Mouse (Mus musculus) fibroblast of lung, adult 2 months (primary cell): ENCODE measurements at regions not wholly inside any gene's neighbourhood (a gene's known extent, or its start where the extent isn't known, plus 50 kb on each side); places are given as distances from the start of the nearest gene placed in this dataset.

ENCODE experiments used
- DNase-seq: peaks from one replicate; pipeline ENCODE4 v3.0.0-alpha.2; 2011; ENCODE audit warnings: low read depth

DNA sequence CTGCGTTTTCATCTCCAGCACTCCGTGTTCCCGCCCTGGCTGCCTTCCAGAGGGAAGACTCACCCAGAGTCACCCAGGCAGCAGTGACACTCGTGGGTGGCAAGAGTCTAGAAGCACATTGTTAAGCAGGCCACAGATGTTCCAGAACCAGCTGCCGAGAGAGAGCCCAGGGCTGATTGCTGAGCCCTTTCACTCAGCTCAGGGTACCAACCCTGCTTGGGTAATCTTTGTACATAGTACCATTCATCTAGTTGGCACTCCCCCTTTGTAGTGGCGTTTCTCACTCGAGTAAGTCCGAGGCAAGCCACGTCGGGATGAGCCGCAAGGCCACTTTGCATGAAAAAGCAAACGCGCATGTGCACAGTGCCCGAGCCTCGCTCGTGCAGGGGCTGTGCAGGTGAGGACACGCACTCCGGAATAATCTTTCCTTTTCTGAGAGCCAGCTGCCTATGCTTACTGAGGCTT is 156.9 kb downstream of the Zfp281 start:
- no peak for DNase-seq

- DNase-seq, result no peak
Measured at GRCm38 (mm10) chr1:136782261-136782660, 157.6 kb downstream of the Zfp281 start.

- no peak for DNase-seq
Measured at GRCm38 (mm10) chr1:136784178-136784577, 159.5 kb downstream of the Zfp281 start.

GRCm38 (mm10) chr1:136788979-136789513 is 164.3 kb downstream of the Zfp281 start:
- no peak for DNase-seq

DNA sequence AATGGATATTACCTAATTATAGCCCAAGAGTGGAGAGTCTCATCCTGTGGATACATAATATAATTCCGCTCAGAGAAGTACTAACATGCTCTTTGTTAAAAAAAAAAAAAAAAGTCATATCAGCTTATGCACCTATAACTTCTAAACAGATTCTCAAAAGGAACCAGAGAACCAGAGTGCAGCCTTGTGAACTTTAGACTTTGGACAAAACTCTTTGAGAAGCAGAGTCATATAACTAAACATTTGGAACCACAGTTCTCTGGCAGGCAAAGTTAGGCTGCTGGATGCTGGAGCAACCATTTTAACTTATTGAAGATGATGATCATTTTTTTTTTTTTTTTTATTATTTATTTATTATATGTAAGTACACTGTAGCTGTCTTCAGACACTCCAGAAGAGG is 166.9 kb downstream of the Zfp281 start:
- DNase-seq, result no peak
